Mouse (Mus musculus): ENCODE results near the gene Ccdc163. TPM values are rescaled to one million over a fixed set of nuclear protein-coding genes. Genes with fewer than 3 reads are reported as not detected.

Ccdc163 gene
- total and polyA plus RNA-seq, 3 experiments = 15.3 to 27.9 (median 18.1) TPM

- peak; percentile 65 to 94 for TF ChIP-seq CTCF (conservative IDR thresholded peaks at IDR 0.05 in 1 of 2, IDR thresholded peaks at IDR 0.05 in 1 of 2; ENCODE audit: low read depth in 2 of 2, low read length in 2 of 2)
- no peak for TF ChIP-seq BHLHE40 (IDR thresholded peaks at IDR 0.05; ENCODE audit: low read depth, low read length)
- TF ChIP-seq KAT2A (IDR thresholded peaks at IDR 0.05; ENCODE audit: insufficient replicate concordance, low read length) = no peak
- no peak for TF ChIP-seq ZKSCAN1 (IDR thresholded peaks at IDR 0.05; ENCODE audit: borderline replicate concordance, low read depth, low read length)
- no peak for TF ChIP-seq RCOR1 (conservative IDR thresholded peaks at IDR 0.05; ENCODE audit: low read depth, low read length)
- TF ChIP-seq ZC3H11A (IDR thresholded peaks at IDR 0.05; ENCODE audit: low read depth, low read length) = peak; percentile 44
- no peak for TF ChIP-seq USF2 (conservative IDR thresholded peaks at IDR 0.05; ENCODE audit: low read depth, low read length)
- 0 out of 2 replicates have a peak, but pooled peaks have one; percentile 5 for TF ChIP-seq JUN (IDR thresholded peaks at IDR 0.05; ENCODE audit: insufficient read depth, low read depth, low read length)
- peak; percentile 34; the same call in 1 of the 2 replicates for TF ChIP-seq NELFE (IDR thresholded peaks at IDR 0.05; ENCODE audit: low read depth, low read length)
- no peak for TF ChIP-seq CHD2 (IDR thresholded peaks at IDR 0.05; ENCODE audit: low read length)
- TF ChIP-seq ZMIZ1 (IDR thresholded peaks at IDR 0.05; ENCODE audit: low read depth, low read length) = no peak
- no peak for TF ChIP-seq MAX (IDR thresholded peaks at IDR 0.05; ENCODE audit: low read length)
Measured at GRCm38 (mm10) chr4:116719396-116719795, 11.1 kb downstream of the Ccdc163 start (continued).

GRCm38 (mm10) chr4:116720343-116721097, 12.2 kb downstream of the Ccdc163 start, which contains the start of gene Tesk2:
Gene Tesk2, plus strand, starts transcription at chr4:116720948.
- no peaks in the 10 kb centered on the region for H3K9me3 ChIP-seq (replicated peaks; ENCODE audit: low read length)
- peak within 1 kb of the TSS; percentile 95 for H3K4me2 ChIP-seq (ENCODE audit: insufficient read depth, low read depth, poor library complexity, severe bottlenecking)
- H3K79me2 ChIP-seq (replicated peaks; ENCODE audit: control insufficient read depth, extremely low read depth, insufficient read depth, poor library complexity, severe bottlenecking) = peaks cover 3% of the 10 kb centered on the region; the same call in 1 of the 2 replicates
- H3K9ac ChIP-seq (ENCODE audit: insufficient read depth, low read depth) = peak within 1 kb of the TSS; percentile 81
- no peaks in the 10 kb centered on the region for H3K27me3 ChIP-seq (replicated peaks)
- H3K4me1 ChIP-seq (ENCODE audit: control insufficient read depth in 1 of 2, insufficient read depth in 2 of 2) = peaks cover 5 to 23% of the 10 kb centered on the region in 2 experiments
- in situ Hi-C loops (cut with MboI; ENCODE audit: low pct_ligation_motif_present, low pct_unique_long_range_greater_than_20kb, low sequenced_read_pairs) (no loop called here), dilution Hi-C loops (cut with MboI; ENCODE audit: extremely low pct_ligation_motif_present, extremely low pct_unique_long_range_greater_than_20kb, low sequenced_read_pairs) (no loop called here)
- H3K27ac ChIP-seq (ENCODE audit: insufficient read depth, low read depth) = peak within 1 kb of the TSS; percentile 92
- H3K36me3 ChIP-seq (replicated peaks in 1 of 2; ENCODE audit: control insufficient read depth in 1 of 2, insufficient read depth in 1 of 2, low read length in 1 of 2) = peaks cover 10 to 14% of the 10 kb centered on the region in 2 experiments
- H3K4me3 ChIP-seq (replicated peaks in 1 of 3; ENCODE audit: low read depth in 2 of 3, low read length in 2 of 3, poor library complexity in 1 of 3) = peak within 1 kb of the TSS; percentile 83 to 93 (median 89)
- DNase-seq (ENCODE audit: extremely low read depth) = peak; percentile 100
- TF ChIP-seq ELF1 (IDR thresholded peaks at IDR 0.05; ENCODE audit: low read depth, low read length) = peak; percentile 78
- TF ChIP-seq POLR2A (IDR thresholded peaks at IDR 0.05; ENCODE audit: low read depth, low read length) = peak; percentile 73
- TF ChIP-seq IRF4 (IDR thresholded peaks at IDR 0.05; ENCODE audit: low read depth, low read length) = no peak; the same call in 1 of the 2 replicates
- peak; percentile 90 for TF ChIP-seq CHD2 (IDR thresholded peaks at IDR 0.05; ENCODE audit: low read length)
- TF ChIP-seq NRF1 (IDR thresholded peaks at IDR 0.05; ENCODE audit: low read depth, low read length) = 0 out of 2 replicates have a peak, but pooled peaks have one; percentile 38
- TF ChIP-seq TCF12 (IDR thresholded peaks at IDR 0.05; ENCODE audit: low read depth, low read length) = peak; percentile 83; the same call in 1 of the 2 replicates
- TF ChIP-seq RCOR1 (conservative IDR thresholded peaks at IDR 0.05; ENCODE audit: low read depth, low read length) = no peak
- no peak for TF ChIP-seq SMC3 (IDR thresholded peaks at IDR 0.05; ENCODE audit: low read depth, low read length)
- no peak; the same call in 1 of the 2 replicates for TF ChIP-seq ETS1 (conservative IDR thresholded peaks at IDR 0.05; ENCODE audit: low read depth, low read length)
- TF ChIP-seq ZNF384 (IDR thresholded peaks at IDR 0.05; ENCODE audit: low read depth, low read length) = no peak; the same call in 1 of the 2 replicates
- peak; percentile 90 for TF ChIP-seq USF1 (IDR thresholded peaks at IDR 0.05; ENCODE audit: low read depth, low read length)
- TF ChIP-seq KAT2A (IDR thresholded peaks at IDR 0.05; ENCODE audit: insufficient replicate concordance, low read length) = no peak
- TF ChIP-seq ZMIZ1 (IDR thresholded peaks at IDR 0.05; ENCODE audit: low read depth, low read length) = no peak
- peak; percentile 86 for TF ChIP-seq USF2 (conservative IDR thresholded peaks at IDR 0.05; ENCODE audit: low read depth, low read length)
- no peak for TF ChIP-seq POLR2AphosphoS2 (IDR thresholded peaks at IDR 0.05; ENCODE audit: low read depth, low read length)
- TF ChIP-seq JUN (IDR thresholded peaks at IDR 0.05; ENCODE audit: insufficient read depth, low read depth, low read length) = no peak
- TF ChIP-seq E2F4 (IDR thresholded peaks at IDR 0.05; ENCODE audit: insufficient replicate concordance, low read depth, low read length) = peak; percentile 76; the same call in 1 of the 2 replicates
- no peak for TF ChIP-seq MAFK (IDR thresholded peaks at IDR 0.05; ENCODE audit: insufficient replicate concordance, low read length)
- TF ChIP-seq MEF2A (IDR thresholded peaks at IDR 0.05; ENCODE audit: borderline replicate concordance, low read depth, low read length) = no peak
- 0 out of 2 replicates have a peak, but pooled peaks have one; percentile 19 for TF ChIP-seq SIN3A (IDR thresholded peaks at IDR 0.05; ENCODE audit: low read length)
- TF ChIP-seq UBTF (IDR thresholded peaks at IDR 0.05; ENCODE audit: low read depth, low read length) = peak; percentile 98
- peak; percentile 97 for TF ChIP-seq MAX (IDR thresholded peaks at IDR 0.05; ENCODE audit: low read length)
- TF ChIP-seq ZC3H11A (IDR thresholded peaks at IDR 0.05; ENCODE audit: low read depth, low read length) = no peak
- TF ChIP-seq HCFC1 (IDR thresholded peaks at IDR 0.05; ENCODE audit: low read depth, low read length) = peak; percentile 43
- peak; percentile 89 for TF ChIP-seq MAZ (IDR thresholded peaks at IDR 0.05; ENCODE audit: low read depth, low read length)
- no peak for TF ChIP-seq GABPA (IDR thresholded peaks at IDR 0.05; ENCODE audit: insufficient replicate concordance, low read depth, low read length)
- TF ChIP-seq RAD21 (IDR thresholded peaks at IDR 0.05; ENCODE audit: low read depth, low read length) = no peak
- TF ChIP-seq TBP (conservative IDR thresholded peaks at IDR 0.05; ENCODE audit: low read depth, low read length) = no peak
- TF ChIP-seq JUND (conservative IDR thresholded peaks at IDR 0.05; ENCODE audit: low read depth, low read length) = no peak
- TF ChIP-seq CTCF (conservative IDR thresholded peaks at IDR 0.05 in 1 of 2, IDR thresholded peaks at IDR 0.05 in 1 of 2; ENCODE audit: low read depth in 2 of 2, low read length in 2 of 2) = no peak
